ENCODE assay signal across 8 mouse cellular contexts in the genomic region with DNA sequence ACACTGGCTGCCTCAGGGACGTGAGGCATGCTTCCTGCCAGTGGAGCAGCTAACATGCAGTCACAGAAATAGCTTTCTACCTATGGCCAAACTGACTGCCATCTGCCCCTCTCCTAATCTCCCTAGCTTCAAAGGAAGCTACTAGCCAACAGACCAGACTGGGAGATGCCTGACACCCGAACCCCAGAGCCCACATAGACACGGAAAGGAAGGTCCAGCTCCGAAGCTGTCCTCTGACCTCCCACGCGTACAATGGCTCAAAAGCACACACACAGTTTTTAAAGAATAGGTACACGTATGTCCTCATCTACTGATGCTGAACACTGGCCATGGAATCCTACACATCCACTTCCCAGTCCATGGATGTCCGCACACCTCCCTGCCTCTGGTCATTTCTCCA. TPM values are rescaled to one million over a fixed set of nuclear protein-coding genes. Genes with fewer than 3 reads are reported as not detected.
DNase-seq lines count a peak whose midpoint lies in the region; ATAC-seq lines count a peak whose summit lies in the region.

No protein-coding gene starts in this region.

- peak overlapping the region; percentile 84 for H3K4me3 ChIP-seq in kidney, embryonic 16.5 days (ENCODE audit: low read length)
- peak overlapping the region; percentile 84 for H3K4me3 ChIP-seq in heart, embryonic 15.5 days
- H3K4me3 ChIP-seq in liver, embryonic 15.5 days (replicated peaks) = no peak overlapping the region
- no peak overlapping the region for H3K4me3 ChIP-seq in midbrain, embryonic 13.5 days (replicated peaks)

- H3K4me1 ChIP-seq in kidney, embryonic 16.5 days (ENCODE audit: insufficient read depth, low read length) = peaks cover 50% of the 10 kb centered on the region
- H3K4me1 ChIP-seq in heart, embryonic 15.5 days (replicated peaks) = peaks cover 32% of the 10 kb centered on the region
- H3K4me1 ChIP-seq in liver, embryonic 15.5 days (replicated peaks) = peaks cover 35% of the 10 kb centered on the region
- H3K4me1 ChIP-seq in midbrain, embryonic 13.5 days (replicated peaks) = peaks cover 15% of the 10 kb centered on the region

- H3K4me2 ChIP-seq in kidney, embryonic 16.5 days (replicated peaks; ENCODE audit: low read depth, low read length) = peak overlapping the region; percentile 83
- H3K4me2 ChIP-seq in heart, embryonic 15.5 days = peak overlapping the region; percentile 69
- H3K4me2 ChIP-seq in liver, embryonic 15.5 days = peak overlapping the region; percentile 97
- H3K4me2 ChIP-seq in midbrain, embryonic 13.5 days (replicated peaks) = no peak overlapping the region

- DNase-seq in kidney, postnatal 14 days = no peak
- DNase-seq in cerebellum, adult 8-10 months = peak; percentile 44
- DNase-seq in adipocyte (ENCODE audit: low spot score) = no peak
- DNase-seq in thymus, postnatal 4 days = no peak

- no peak overlapping the region for H3K27ac ChIP-seq in kidney, embryonic 16.5 days (ENCODE audit: low read length)
- H3K27ac ChIP-seq in heart, embryonic 15.5 days = 0 out of 2 replicates have a peak overlapping the region, but pooled peaks have one; percentile 26
- no peak overlapping the region for H3K27ac ChIP-seq in liver, embryonic 15.5 days (replicated peaks)
- H3K27ac ChIP-seq in midbrain, embryonic 13.5 days = no peak overlapping the region

- WGBS in kidney, embryonic 16.5 days = 52% methylated on average over 8 of the region's 8 CpGs
- WGBS in heart, embryonic 15.5 days = 57% methylated on average over 8 of the region's 8 CpGs
- 69% methylated on average over 8 of the region's 8 CpGs for WGBS in liver, embryonic 15.5 days (ENCODE audit: insufficient replicate concordance)
- WGBS in midbrain, embryonic 13.5 days = 85% methylated on average over 8 of the region's 8 CpGs

- H3K9ac ChIP-seq in kidney, embryonic 16.5 days (replicated peaks; ENCODE audit: low read length) = peak overlapping the region; percentile 93
- no peak overlapping the region for H3K9ac ChIP-seq in heart, embryonic 15.5 days
- H3K9ac ChIP-seq in liver, embryonic 15.5 days = no peak overlapping the region
- H3K9ac ChIP-seq in midbrain, embryonic 13.5 days (replicated peaks) = no peak overlapping the region

- H3K27me3 ChIP-seq in kidney, embryonic 16.5 days (ENCODE audit: insufficient read depth, low read length) = no peaks in the 10 kb centered on the region
- H3K27me3 ChIP-seq in heart, embryonic 15.5 days = no peaks in the 10 kb centered on the region
- no peaks in the 10 kb centered on the region for H3K27me3 ChIP-seq in liver, embryonic 15.5 days
- peaks cover 37% of the 10 kb centered on the region for H3K27me3 ChIP-seq in midbrain, embryonic 13.5 days

- no peaks in the 10 kb centered on the region for H3K36me3 ChIP-seq in kidney, embryonic 16.5 days (ENCODE audit: insufficient read depth, low read length)
- H3K36me3 ChIP-seq in heart, embryonic 15.5 days = no peaks in the 10 kb centered on the region
- H3K36me3 ChIP-seq in liver, embryonic 15.5 days (replicated peaks) = no peaks in the 10 kb centered on the region
- H3K36me3 ChIP-seq in midbrain, embryonic 13.5 days = no peaks in the 10 kb centered on the region

- H3K9me3 ChIP-seq in kidney, embryonic 16.5 days (ENCODE audit: low read length) = no peaks in the 10 kb centered on the region
- H3K9me3 ChIP-seq in heart, embryonic 15.5 days (replicated peaks) = no peaks in the 10 kb centered on the region
- no peaks in the 10 kb centered on the region for H3K9me3 ChIP-seq in liver, embryonic 15.5 days (replicated peaks)
- H3K9me3 ChIP-seq in midbrain, embryonic 13.5 days = no peaks in the 10 kb centered on the region

- ATAC-seq in kidney, embryonic 16.5 days (ENCODE audit: low FRiP score, low TSS enrichment) = no peak
- ATAC-seq in heart, embryonic 15.5 days (replicated peaks; ENCODE audit: insufficient number of reproducible peaks, insufficient read depth, low FRiP score, low read depth) = no peak
- no peak for ATAC-seq in liver, embryonic 15.5 days (ENCODE audit: insufficient read depth)
- no peak for ATAC-seq in midbrain, embryonic 13.5 days

RNA-seq across cellular contexts. Expression of gene Arhgap10, which starts 2.0 kb away (rescaled TPM):
- polyA plus RNA-seq in kidney, embryonic 16.5 days (2015; fragmentation: Nextera tagmentation; extraction: Ambion mirVana) = 31.7 and 36.0 TPM in 2 replicates
- 26.6 and 29.3 TPM in 2 replicates for polyA plus RNA-seq in heart, embryonic 15.5 days (2015; fragmentation: Nextera tagmentation; extraction: Ambion mirVana)
- polyA plus RNA-seq in liver, embryonic 15.5 days (2015; fragmentation: Nextera tagmentation; extraction: Ambion mirVana) = 5.5 and 5.8 TPM in 2 replicates
- 3.6 and 4.7 TPM in 2 replicates for polyA plus RNA-seq in midbrain, embryonic 13.5 days (2015; fragmentation: Nextera tagmentation; extraction: Ambion mirVana)

RNA-seq across cellular contexts. Expression of gene Prmt9, which starts 33.4 kb away (rescaled TPM):
- 21.2 and 23.2 TPM in 2 replicates for polyA plus RNA-seq in kidney, embryonic 16.5 days (2015; fragmentation: Nextera tagmentation; extraction: Ambion mirVana)
- 11.2 and 13.1 TPM in 2 replicates for polyA plus RNA-seq in heart, embryonic 15.5 days (2015; fragmentation: Nextera tagmentation; extraction: Ambion mirVana)
- polyA plus RNA-seq in liver, embryonic 15.5 days (2015; fragmentation: Nextera tagmentation; extraction: Ambion mirVana) = 7.6 and 8.0 TPM in 2 replicates
- 23.2 and 25.7 TPM in 2 replicates for polyA plus RNA-seq in midbrain, embryonic 13.5 days (2015; fragmentation: Nextera tagmentation; extraction: Ambion mirVana)

Comparison
In these comparisons a context has a peak if more than half of its experiments do, and no peak if none do; other contexts are left out.
1. H3K4me3 ChIP-seq: peak in kidney, embryonic 16.5 days (single experiment) and heart, embryonic 15.5 days (single experiment); none in liver, embryonic 15.5 days (single experiment) and midbrain, embryonic 13.5 days (single experiment).